Mouse (Mus musculus) hematopoietic stem cell, adult 5-6 weeks (primary cell): ENCODE measurements around the gene Capza1. TPM values are rescaled to one million over a fixed set of nuclear protein-coding genes. Genes with fewer than 3 reads are reported as not detected.
A peak's percentile ranks its signal among the peaks of the same experiment; 100 is the strongest.

Experiments
- ATAC-seq, 2 experiments: fragments of 125-278 bp in 1 of 2; replicated peaks in 1 of 2; 2 replicates each; pipeline ENCODE4 v1.8.0; 2016 to 2017; ENCODE audit warnings: inconsistent platforms in 2 of 2, mild to moderate bottlenecking in 2 of 2, moderate number of reproducible peaks in 2 of 2, low read depth in 1 of 2, moderate TSS enrichment in 1 of 2; ENCODE audit not compliant: low FRiP score in 2 of 2, poor library complexity in 2 of 2, severe bottlenecking in 2 of 2, insufficient read depth in 1 of 2, low TSS enrichment in 1 of 2
- total RNA-seq: library from RNA; stranded (forward); fragments of 172-1452, 232-1000 nt; gene quantifications from 2 replicates; pipeline ENCODE4 v1.2.3, GENCODE M21; 2017

The Capza1 gene
- total RNA-seq, 1 experiment from 2014 or later, result 227 TPM

DNA sequence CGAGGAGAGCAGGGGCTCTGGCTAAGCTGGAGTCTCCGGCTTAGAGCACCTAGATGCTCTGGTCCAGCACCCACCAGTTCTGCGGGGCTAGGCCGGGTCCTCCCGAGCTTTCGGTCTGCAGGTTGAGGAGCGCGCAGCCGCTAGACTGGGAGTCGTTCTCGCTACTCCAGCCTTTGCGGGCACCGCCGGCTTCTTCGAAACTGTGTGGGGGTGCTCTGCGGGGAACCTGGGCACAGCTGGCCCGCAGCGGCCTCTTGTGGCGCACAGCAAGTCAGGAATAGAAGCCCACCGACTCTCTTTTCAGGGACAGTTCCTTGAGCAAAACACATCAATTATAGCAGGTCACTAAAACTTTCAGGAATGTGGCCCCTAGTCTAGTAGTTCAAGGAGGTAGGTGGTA is 87.0 kb downstream of the Capza1 start:
- ATAC-seq, result peak; percentile 25 to 34; a peak in 1 of 4 replicates

DNA sequence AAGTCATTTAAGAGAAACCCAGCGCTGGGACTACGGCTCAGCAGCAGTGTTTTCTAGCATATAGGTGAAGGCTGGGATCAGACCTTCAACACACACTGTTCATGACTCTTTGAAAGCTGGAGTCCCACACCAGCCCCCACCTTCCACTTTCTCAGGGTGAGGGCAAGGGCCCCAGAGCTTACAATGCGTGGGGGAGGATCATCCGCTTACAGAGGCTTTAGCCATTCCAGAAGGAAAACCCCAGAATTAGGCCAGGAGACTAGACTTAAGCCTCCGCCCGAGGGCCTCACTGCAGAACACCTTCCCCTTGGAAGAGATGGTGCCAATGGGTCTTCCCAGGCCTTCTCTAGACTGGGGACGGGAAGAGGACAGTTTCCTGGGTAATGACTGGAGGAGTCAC is 91.0 kb downstream of the Capza1 start:
- ATAC-seq, result no peak

Other genes with a start within 250 kb of the Capza1 start
- 29.8 and 58.4 TPM in 2 replicates for gene Slc16a1, start 225.8 kb downstream of the Capza1 start, total RNA-seq
- not detected in 2 replicates for gene Ppm1j, start 83.4 kb downstream of the Capza1 start, total RNA-seq
- gene Fam19a3, start 82.7 kb downstream of the Capza1 start, total RNA-seq, result 0.13 TPM in 1 of 2 replicates, not detected in the other
- 0.45 and 1.1 TPM in 2 replicates for gene Rhoc, start 76.1 kb downstream of the Capza1 start, total RNA-seq
- gene Mov10, start 45.9 kb downstream of the Capza1 start, total RNA-seq, result 9.6 and 9.9 TPM in 2 replicates
- gene St7l, start 500 bp downstream of the Capza1 start, total RNA-seq, result 21.1 and 59.5 TPM in 2 replicates
- gene Wnt2b, start 97.4 kb upstream of the Capza1 start, total RNA-seq, result not detected in 2 replicates
- gene Cttnbp2nl, start 188.6 kb upstream of the Capza1 start, total RNA-seq, result 0.35 and 0.81 TPM in 2 replicates
- gene 4930564D02Rik, start 202.3 kb upstream of the Capza1 start, total RNA-seq, result not detected in 2 replicates